Comparison of ENCODE assay signal across 24 mouse cellular contexts in the genomic region with DNA sequence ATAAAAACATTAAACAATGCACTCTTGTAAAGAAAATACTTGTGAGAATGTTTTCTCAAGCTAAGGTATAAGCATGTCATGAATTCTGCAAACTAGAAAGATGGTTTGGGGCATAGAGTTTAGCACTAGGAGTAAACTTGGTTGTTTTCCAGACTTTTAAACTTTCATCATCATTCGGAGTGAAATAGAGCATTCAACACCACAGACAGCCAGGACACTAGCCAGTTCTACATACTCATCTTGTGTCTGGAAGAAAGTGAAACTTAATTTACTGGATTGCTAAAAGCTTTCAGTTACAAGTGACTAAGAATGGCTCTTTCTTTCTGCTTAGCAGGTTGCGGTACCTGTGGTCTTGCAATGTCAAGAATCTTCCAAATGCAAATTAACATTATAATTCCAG.
DNase-seq lines count a peak whose midpoint lies in the region; ATAC-seq and TF ChIP-seq lines count a peak whose summit lies in the region.
"Had no signal": no experiment of that assay in that cellular context is flagged by ENCODE, and none has a peak within 500 bp of the region (broad histone marks: within the 10 kb centered on the region; RNA-seq: fewer than 3 reads in every experiment).

No protein-coding gene starts in this region.

- H3K4me1 ChIP-seq in cerebellum, adult 2 months (ENCODE audit: control insufficient read depth, insufficient read depth, low read length), result peaks cover 30% of the 10 kb centered on the region

- no peak for TF ChIP-seq POLR2A in cerebellum, adult 2 months (IDR thresholded peaks at IDR 0.05; ENCODE audit: borderline replicate concordance, insufficient read depth, low read length)

- no peak for TF ChIP-seq CTCF in cerebellum, adult 2 months (IDR thresholded peaks at IDR 0.05; ENCODE audit: borderline replicate concordance, insufficient read depth, low read depth, low read length)

- H3K4me3 ChIP-seq in cerebellum, adult 2 months (replicated peaks; ENCODE audit: insufficient read depth, low read depth, low read length), result no peak overlapping the region

- H3K27me3 ChIP-seq in cerebellum, adult 2 months (ENCODE audit: control insufficient read depth, insufficient read depth, low read length), result no peaks in the 10 kb centered on the region
- H3K27me3 ChIP-seq: CH12.LX had no signal

- peak overlapping the region; percentile 71; the same call in 1 of the 2 replicates for H3K27ac ChIP-seq in cerebellum, adult 2 months (ENCODE audit: insufficient read depth, low read length)

- DNase-seq in cerebellum, adult 2 months, result no peak
- DNase-seq in cerebellum, postnatal 14 days, result no peak
- peak; percentile 56 for DNase-seq in 3T3-L1 (ENCODE audit: low read depth, low spot score)
- peak; percentile 18 for DNase-seq in Muller cell, postnatal 12 days (ENCODE audit: inconsistent ontology term)
- peak; percentile 62 for DNase-seq in adipocyte (ENCODE audit: low spot score)
- no peak for DNase-seq in adrenal gland, postnatal 10 days
- no peak for DNase-seq in neural tube, embryonic 10.5 days (ENCODE audit: extremely low spot score, low spot score)
- DNase-seq: adrenal gland, adult 2 months; adrenal gland, adult 8-10 months; adrenal gland, postnatal 14 days; adrenal gland, postnatal 25 days; adrenal gland, postnatal 36 days; B cell, adult 2 months; cerebellum, adult 11 months; cerebellum, adult 11-12 months; cerebellum, adult 18-20 months; cerebellum, adult 8-10 months; cerebellum, adult 9-10 months; cerebellum, adult 9-11 months had no signal

- 69% methylated on average over 2 of the region's 2 CpGs for WGBS in cerebellum, adult 2 months

- ATAC-seq in granulocyte monocyte progenitor cell, adult 5-6 weeks (replicated peaks; ENCODE audit: poor library complexity, severe bottlenecking), result no peak
- ATAC-seq: activated CD4-positive, CD25-positive, alpha-beta regulatory T cell, adult 4 months; CD4-positive, CD25-positive, alpha-beta regulatory T cell, adult 4 months; Patski had no signal

Comparison
In these comparisons a context has a peak if more than half of its experiments do, and no peak if none do; other contexts are left out.
1. DNase-seq: peak in 3T3-L1 (single experiment), Muller cell, postnatal 12 days (single experiment) and adipocyte (single experiment); none in cerebellum, adult 2 months (0 of 2), cerebellum, postnatal 14 days (0 of 2), adrenal gland, postnatal 10 days (single experiment) and neural tube, embryonic 10.5 days (single experiment).